Mouse (Mus musculus) lung, postnatal 0 days (tissue): ENCODE data around the gene Stxbp5.

ENCODE experiments used
- CTCF ChIP-seq: IDR thresholded peaks from 2 replicates; pipeline ENCODE4 v1.5.1; 2016; ENCODE audit warnings: antibody characterized with exemption, mild to moderate bottlenecking
- EP300 ChIP-seq: IDR thresholded peaks from 2 replicates; pipeline ENCODE4 v1.6.1; 2016; ENCODE audit warnings: antibody characterized with exemption, mild to moderate bottlenecking, control low read depth

GRCm38 (mm10) chr10:9899816-9900215 lies 1.1 kb downstream of the Stxbp5 start:
- TF ChIP-seq CTCF (no peak), EP300 (no peak)
